Mouse (Mus musculus): ENCODE measurements around the gene Plppr3.

GRCm38 (mm10) chr10:79832026-79832785 is 42.2 kb downstream of the Plppr3 start:
- TF ChIP-seq E2F4 (IDR thresholded peaks at IDR 0.05; ENCODE audit: borderline replicate concordance, low read depth, low read length) (no peak), NELFE (IDR thresholded peaks at IDR 0.05; ENCODE audit: low read depth, low read length) (no peak), TCF12 (IDR thresholded peaks at IDR 0.05; ENCODE audit: low read depth, low read length) (no peak), POLR2AphosphoS2 (IDR thresholded peaks at IDR 0.05; ENCODE audit: low read length) (no peak)

All from MEL (cell line).